Mouse (Mus musculus) G1E-ER4 (cell line): Measurements from ENCODE around the gene Tmem63a. TPM values are rescaled to one million over a fixed set of nuclear protein-coding genes. Genes with fewer than 3 reads are reported as not detected.

ENCODE experiments used
- GATA1 ChIP-seq: IDR thresholded peaks from one replicate; pipeline ENCODE4 v1.8.0; 2012; ENCODE audit warnings: low read length, inconsistent platforms
- polyA plus RNA-seq: library from polyadenylated mRNA; stranded (reverse); fragments of >175 nt; gene quantifications from 2 replicates; pipeline ENCODE4 v1.2.3, GENCODE M21; 2012

The Tmem63a gene
- polyA plus RNA-seq, 1 experiment, result 8.3 TPM

- no peak for TF ChIP-seq GATA1
Measured at GRCm38 (mm10) chr1:180952085-180952746, 10.1 kb downstream of the Tmem63a start.

DNA sequence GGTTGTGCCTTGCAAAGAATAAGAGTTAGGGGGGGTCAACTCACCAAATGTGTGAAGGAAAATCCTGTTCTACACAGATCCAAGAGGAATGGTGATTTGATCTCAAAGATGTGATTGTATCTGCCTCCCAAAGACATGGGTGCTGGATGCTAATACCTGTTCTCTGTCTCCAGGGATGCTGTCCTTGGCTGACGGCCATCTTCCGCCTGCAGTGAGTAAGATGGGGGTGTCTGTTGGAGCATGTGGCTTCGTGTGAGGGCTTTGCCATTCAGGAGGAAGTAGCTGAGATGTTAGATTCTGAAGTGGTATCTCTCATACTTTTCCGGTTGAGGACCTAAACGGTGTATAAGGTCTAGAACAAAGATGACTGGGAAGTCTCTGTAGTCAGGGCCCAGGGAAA, 10.7 kb downstream of the Tmem63a start:
- no peak for TF ChIP-seq GATA1

DNA sequence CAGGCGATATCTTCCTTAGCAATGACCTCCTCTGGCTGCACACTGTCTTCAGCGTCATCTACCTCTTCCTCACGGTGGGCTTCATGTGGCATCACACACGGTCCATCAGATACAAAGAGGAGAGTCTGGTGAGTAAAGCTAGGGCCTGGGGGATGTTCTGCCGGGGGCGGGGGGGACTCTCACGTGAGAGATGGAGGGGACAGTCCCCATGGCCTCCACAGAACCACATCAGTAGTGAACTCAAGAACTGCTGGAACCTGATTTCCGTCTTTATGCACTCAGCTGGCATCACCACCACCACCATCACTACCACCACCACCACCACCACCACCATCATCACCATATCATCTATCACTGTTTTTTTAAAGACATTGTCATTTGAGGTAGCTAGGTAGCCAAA, 14.3 kb downstream of the Tmem63a start:
- no peak for TF ChIP-seq GATA1

- TF ChIP-seq GATA1, result no peak
Measured at GRCm38 (mm10) chr1:180956973-180957381, 14.8 kb downstream of the Tmem63a start.

- no peak for TF ChIP-seq GATA1
Measured at GRCm38 (mm10) chr1:180957989-180958388, 15.8 kb downstream of the Tmem63a start.

DNA sequence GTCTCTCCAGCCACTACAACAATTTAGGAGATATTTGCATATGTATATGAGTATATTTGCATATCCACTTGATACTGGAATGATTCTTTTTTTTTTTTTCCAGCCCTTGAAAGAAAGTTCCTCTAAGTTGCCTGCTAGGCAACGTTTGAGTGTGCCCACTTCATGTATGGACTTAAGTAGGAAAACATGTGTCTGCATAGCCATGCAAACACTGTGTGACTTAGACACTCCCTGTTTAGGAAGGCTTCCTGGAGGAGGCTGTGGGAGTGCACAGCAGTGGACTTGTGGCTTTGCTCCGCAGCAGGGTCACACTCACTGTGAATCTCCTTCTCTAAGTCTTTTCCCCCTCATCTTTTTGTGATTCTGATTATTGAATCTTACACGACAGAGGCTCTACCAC, 16.7 kb downstream of the Tmem63a start:
- TF ChIP-seq GATA1, result no peak

- no peak for TF ChIP-seq GATA1
Measured at GRCm38 (mm10) chr1:180965786-180966185, 23.6 kb downstream of the Tmem63a start.

- no peak for TF ChIP-seq GATA1
Measured at GRCm38 (mm10) chr1:180966542-180966941, 24.4 kb downstream of the Tmem63a start.

DNA sequence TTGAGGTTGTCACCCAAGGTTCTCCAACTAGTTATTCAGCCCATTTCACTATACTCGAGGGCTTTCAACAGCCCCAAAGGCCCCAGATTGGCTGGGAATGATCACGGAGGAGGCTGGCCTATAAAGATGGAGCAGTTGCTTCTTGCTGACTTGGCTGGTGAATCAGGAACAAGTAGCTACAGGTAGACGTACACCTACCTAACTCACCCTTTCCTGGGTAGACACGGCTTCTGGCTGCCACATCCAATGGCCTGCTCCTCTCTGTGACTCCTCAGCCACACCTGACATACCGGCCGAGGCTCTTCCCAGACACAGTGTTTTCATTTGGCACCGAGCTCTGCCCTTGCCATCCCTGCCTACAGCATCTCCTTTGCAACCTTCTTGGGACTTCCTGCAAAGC, 25.1 kb downstream of the Tmem63a start:
- TF ChIP-seq GATA1, result no peak

GRCm38 (mm10) chr1:180972941-180973340, 30.8 kb downstream of the Tmem63a start:
- no peak for TF ChIP-seq GATA1

DNA sequence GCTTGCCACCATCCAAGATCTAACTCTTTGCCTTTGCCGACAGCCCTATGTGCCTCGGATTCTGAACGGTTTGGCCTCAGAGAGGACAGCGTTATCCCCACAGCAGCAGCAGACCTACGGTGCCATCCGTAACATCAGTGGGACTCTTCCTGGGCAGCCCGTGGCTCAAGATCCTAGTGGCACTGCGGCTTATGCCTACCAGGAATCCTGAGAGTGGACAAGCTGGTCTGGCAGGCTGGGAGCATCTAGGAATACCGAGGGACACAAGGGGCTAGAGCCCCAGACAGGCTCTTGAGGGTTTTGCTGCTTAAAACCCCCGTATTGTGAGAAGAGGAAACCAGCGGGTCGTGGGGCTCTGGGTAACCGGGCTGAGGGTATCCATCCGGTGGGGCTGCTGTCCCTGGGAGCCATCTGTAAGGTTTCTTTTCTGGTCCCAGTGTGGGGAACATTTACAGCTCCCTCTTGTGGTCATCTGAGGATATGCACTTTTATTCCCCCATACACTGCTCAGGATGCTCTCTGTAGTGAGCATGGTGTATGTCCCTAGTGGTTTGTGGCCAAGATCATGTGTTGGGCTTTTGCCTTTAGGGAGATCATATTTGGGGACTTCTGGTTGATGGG, 32.1 kb downstream of the Tmem63a start:
- no peak for TF ChIP-seq GATA1

GRCm38 (mm10) chr1:180976110-180976679, 34.1 kb downstream of the Tmem63a start:
- TF ChIP-seq GATA1, result no peak

GRCm38 (mm10) chr1:180979484-180980251, 37.5 kb downstream of the Tmem63a start:
- TF ChIP-seq GATA1, result no peak

DNA sequence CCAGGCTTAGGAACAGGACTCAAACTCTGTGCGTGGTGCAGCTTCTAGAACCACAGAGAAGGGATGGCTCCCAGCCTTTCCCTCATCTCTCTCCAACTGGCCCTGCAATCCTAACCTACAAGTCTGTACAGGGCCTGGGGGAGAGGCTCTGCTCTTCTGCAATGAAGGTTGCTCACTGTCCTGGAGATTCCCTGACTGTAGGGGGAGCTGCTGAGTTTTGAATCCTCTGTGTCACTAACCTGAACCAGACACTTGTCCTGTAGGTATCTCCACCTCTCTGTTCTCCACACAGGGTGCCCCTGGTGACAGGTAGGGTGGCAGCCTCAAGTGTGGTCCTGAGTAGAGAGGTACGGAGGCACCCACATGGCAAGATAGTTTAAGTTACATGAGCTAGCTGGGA, 38.3 kb downstream of the Tmem63a start:
- TF ChIP-seq GATA1, result no peak

- no peak for TF ChIP-seq GATA1
Measured at GRCm38 (mm10) chr1:180986701-180987100, 44.6 kb downstream of the Tmem63a start.

GRCm38 (mm10) chr1:180987759-180988158, 45.6 kb downstream of the Tmem63a start:
- TF ChIP-seq GATA1, result no peak
